Mouse (Mus musculus) E14TG2a.4 (cell line): Measurements from ENCODE around the gene Ugt1a1.
"Not testable (repeated sequence)": the region's sequence is repeated elsewhere in the genome, so short reads cannot be mapped to it uniquely, and the experiment has no call there.

Source experiments
- H3K27me3 ChIP-seq: 2 replicates; pipeline ENCODE4 v1.6.1; 2014; ENCODE audit warnings: low read length, control low read depth; ENCODE audit not compliant: insufficient read depth
- H3K36me3 ChIP-seq: 2 replicates; pipeline ENCODE4 v1.6.1; 2014; ENCODE audit warnings: low read length, control low read depth; ENCODE audit not compliant: insufficient read depth
- H3K4me1 ChIP-seq: replicated peaks from 2 replicates; pipeline ENCODE4 v1.6.1; 2014; ENCODE audit warnings: low read depth, low read length, control low read depth
- H3K4me3 ChIP-seq: replicated peaks from 2 replicates; pipeline ENCODE4 v1.5.1; 2014; ENCODE audit warnings: mild to moderate bottlenecking, low read length
- H3K9me3 ChIP-seq: 2 replicates; pipeline ENCODE4 v1.6.1; 2014; ENCODE audit warnings: low read length, control low read depth
- CTCF ChIP-seq: conservative IDR thresholded peaks from 2 replicates; pipeline ENCODE4 v1.5.1; 2014; ENCODE audit warnings: low read length
- NANOG ChIP-seq: IDR thresholded peaks from 2 replicates; pipeline ENCODE4 v1.6.1; 2014; ENCODE audit warnings: borderline replicate concordance, low read length, mixed read lengths
- POU5F1 ChIP-seq: IDR thresholded peaks from 2 replicates; pipeline ENCODE4 v1.6.1; 2014; ENCODE audit warnings: low read length, borderline replicate concordance

The Ugt1a1 gene

DNA sequence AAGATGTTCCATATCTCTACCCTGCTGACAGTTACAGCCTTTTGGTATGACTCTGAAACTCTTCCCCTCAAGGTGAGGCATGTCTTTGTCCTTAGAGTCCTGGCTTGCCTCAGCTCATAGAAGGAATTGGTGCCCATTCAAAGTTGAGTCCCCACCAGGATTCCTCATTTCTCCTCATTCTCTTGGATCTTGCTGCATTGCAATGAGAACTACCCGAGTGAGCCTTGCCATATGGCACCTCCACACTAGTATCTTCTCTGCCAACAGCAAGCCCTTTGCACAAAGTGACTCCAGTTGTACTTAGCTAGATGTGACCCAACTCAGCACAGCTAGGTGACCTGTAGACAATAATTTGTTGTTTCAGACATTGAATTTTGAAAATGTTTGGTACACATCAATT lies 11.8 kb downstream of the Ugt1a1 start:
- Histone ChIP-seq H3K36me3 (no peaks in the 10 kb centered on the region), H3K27me3 (no peaks in the 10 kb centered on the region), H3K4me3 (no peak overlapping the region), H3K9me3 (no peaks in the 10 kb centered on the region), H3K4me1 (no peaks in the 10 kb centered on the region)
- no peak for TF ChIP-seq POU5F1
- TF ChIP-seq NANOG = no peak
- no peak for TF ChIP-seq CTCF

DNA sequence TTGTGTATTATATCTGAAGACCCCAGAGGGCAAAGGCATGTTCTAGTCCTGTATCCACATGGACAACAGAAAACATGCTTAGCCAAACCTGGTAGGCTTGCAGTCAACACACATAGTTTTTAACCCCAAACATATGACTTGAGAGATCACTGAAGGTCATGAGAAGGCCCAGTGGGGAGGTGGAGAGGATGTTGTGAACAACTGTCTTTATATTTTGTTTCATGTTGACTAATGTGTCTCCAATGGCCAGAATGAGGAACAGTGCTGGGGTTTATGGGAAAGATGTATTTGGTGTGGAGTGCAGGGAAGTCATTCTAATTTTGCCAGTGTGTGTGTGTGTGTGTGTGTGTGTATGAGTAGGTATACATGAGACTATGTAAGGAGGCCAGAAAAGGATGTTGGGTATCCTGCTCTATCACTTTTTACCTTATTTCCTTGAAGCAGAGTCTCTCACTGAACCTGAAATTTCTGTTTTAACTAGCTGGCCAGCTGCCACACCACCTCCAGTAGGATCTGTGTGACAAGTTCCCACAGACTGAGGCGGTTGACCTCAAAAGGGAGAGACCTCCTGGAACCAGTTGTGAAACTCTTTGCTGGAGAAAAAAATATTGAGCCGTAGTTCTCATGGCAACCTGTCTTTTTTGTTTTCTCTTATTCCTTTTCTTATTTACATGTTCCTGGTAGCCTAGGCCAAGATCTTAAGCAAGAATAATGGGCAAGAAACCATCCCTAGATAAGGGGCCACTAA lies 12.4 kb downstream of the Ugt1a1 start:
- no peak for TF ChIP-seq CTCF
- no peak for TF ChIP-seq NANOG
- TF ChIP-seq POU5F1 = no peak
- H3K4me1 ChIP-seq = no peaks in the 10 kb centered on the region
- no peaks in the 10 kb centered on the region for H3K9me3 ChIP-seq
- H3K27me3 ChIP-seq = no peaks in the 10 kb centered on the region
- H3K4me3 ChIP-seq = no peak overlapping the region
- no peaks in the 10 kb centered on the region for H3K36me3 ChIP-seq

DNA sequence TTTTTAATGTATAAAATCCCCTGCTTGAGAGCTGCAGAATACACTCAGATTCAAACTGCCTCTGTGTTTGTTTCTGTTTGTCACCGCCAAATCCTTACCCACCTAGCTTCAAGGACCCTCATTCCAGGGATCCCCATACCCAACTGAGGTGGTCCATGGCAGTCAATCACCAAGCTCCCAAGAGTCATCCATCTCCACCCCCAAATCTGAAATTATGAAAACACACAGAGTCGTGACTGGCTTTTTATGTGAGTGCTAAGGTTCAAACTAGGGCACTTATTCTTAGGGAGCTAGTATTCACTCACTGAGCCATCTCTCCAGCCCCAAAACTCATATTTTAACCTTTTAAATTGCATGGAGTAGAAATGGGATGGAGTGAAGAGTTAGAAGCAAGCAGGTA lies 13.5 kb downstream of the Ugt1a1 start:
- H3K4me1 ChIP-seq, H3K36me3 ChIP-seq, H3K4me3 ChIP-seq, H3K9me3 ChIP-seq, H3K27me3 ChIP-seq: not testable (repeated sequence)

DNA sequence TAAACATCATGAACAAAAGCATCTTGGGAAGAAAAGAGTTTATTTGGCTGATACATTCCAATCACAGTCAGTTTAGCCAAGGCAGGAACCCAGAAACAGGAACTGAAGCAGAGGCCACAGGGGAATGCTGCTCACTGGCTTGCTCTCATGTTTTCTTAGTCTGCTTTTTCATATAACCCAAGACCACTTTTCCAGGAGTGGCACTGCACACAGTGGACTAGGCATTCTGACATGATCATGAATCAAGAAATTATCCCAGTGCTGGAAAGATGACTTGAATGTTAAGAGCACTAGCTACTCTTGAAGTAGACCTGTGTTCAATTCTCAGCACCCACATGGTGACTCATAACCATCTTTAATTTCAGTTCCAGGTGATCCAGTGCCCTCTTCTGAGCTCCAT lies 14.0 kb downstream of the Ugt1a1 start:
- TF ChIP-seq CTCF (no peak), NANOG (no peak), POU5F1 (no peak)

GRCm38 (mm10) chr1:88226670-88227379 lies 15.1 kb downstream of the Ugt1a1 start, which contains the start of gene Mroh2a:
Gene Mroh2a, plus strand, starts transcription at chr1:88226986.
- no peak within 1 kb of the TSS for H3K4me3 ChIP-seq
- H3K27me3 ChIP-seq = 0 out of 2 replicates have a peak, but pooled peaks cover 7% of the 10 kb centered on the region
- no peaks in the 10 kb centered on the region for H3K36me3 ChIP-seq
- TF ChIP-seq NANOG = no peak
- no peak for TF ChIP-seq POU5F1
- no peak for TF ChIP-seq CTCF
- no peaks in the 10 kb centered on the region for H3K4me1 ChIP-seq
- H3K9me3 ChIP-seq = peaks cover 8% of the 10 kb centered on the region; the same call in 1 of the 2 replicates

More for the DNA sequence above, 14.0 kb downstream of the Ugt1a1 start:
- Histone ChIP-seq H3K36me3 (no peaks in the 10 kb centered on the region), H3K27me3 (0 out of 2 replicates have a peak, but pooled peaks cover 3% of the 10 kb centered on the region), H3K4me3 (no peak overlapping the region), H3K4me1 (no peaks in the 10 kb centered on the region), H3K9me3 (0 out of 2 replicates have a peak, but pooled peaks cover 6% of the 10 kb centered on the region)

- no peak overlapping the region for H3K4me3 ChIP-seq
- H3K36me3 ChIP-seq = no peaks in the 10 kb centered on the region
- TF ChIP-seq NANOG (no peak), CTCF (no peak), POU5F1 (no peak)
- H3K9me3 ChIP-seq = peaks cover 12% of the 10 kb centered on the region; the same call in 1 of the 2 replicates
- H3K27me3 ChIP-seq = 0 out of 2 replicates have a peak, but pooled peaks cover 10% of the 10 kb centered on the region
- no peaks in the 10 kb centered on the region for H3K4me1 ChIP-seq
Measured at GRCm38 (mm10) chr1:88227482-88227881, 15.7 kb downstream of the Ugt1a1 start.

GRCm38 (mm10) chr1:88228121-88228520 lies 16.4 kb downstream of the Ugt1a1 start:
- no peak overlapping the region for H3K4me3 ChIP-seq
- H3K36me3 ChIP-seq = no peaks in the 10 kb centered on the region

DNA sequence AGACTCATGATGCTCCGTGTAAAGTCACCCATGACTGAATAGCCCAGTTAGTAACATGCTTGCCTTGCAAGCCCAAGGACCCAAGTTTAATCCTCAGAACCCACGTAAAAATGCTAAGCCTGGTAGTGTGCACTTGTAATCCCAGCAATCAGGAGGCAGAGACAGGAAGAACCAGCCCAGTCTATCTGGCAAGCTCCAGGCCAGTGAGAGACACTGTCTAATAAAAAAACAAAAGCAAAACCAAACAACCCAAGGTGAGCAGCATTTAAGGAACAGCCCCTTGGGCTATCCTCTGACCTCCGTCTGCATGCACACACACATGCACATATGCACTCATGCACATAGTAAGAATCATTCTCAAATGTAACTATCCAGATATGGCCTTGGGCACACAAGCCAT lies 17.8 kb downstream of the Ugt1a1 start:
- peaks cover 15% of the 10 kb centered on the region; the same call in 1 of the 2 replicates for H3K27me3 ChIP-seq
- TF ChIP-seq CTCF = no peak
- TF ChIP-seq NANOG = no peak
- TF ChIP-seq POU5F1 = no peak
- no peaks in the 10 kb centered on the region for H3K4me1 ChIP-seq
- no peak overlapping the region for H3K4me3 ChIP-seq
- H3K9me3 ChIP-seq = peaks cover 16% of the 10 kb centered on the region; the same call in 1 of the 2 replicates
- H3K36me3 ChIP-seq = no peaks in the 10 kb centered on the region

More at GRCm38 (mm10) chr1:88228121-88228520, 16.4 kb downstream of the Ugt1a1 start:
- H3K4me1 ChIP-seq = no peaks in the 10 kb centered on the region
- H3K27me3 ChIP-seq = peaks cover 12% of the 10 kb centered on the region; the same call in 1 of the 2 replicates
- TF ChIP-seq NANOG (no peak), CTCF (no peak), POU5F1 (no peak)
- H3K9me3 ChIP-seq = peaks cover 16% of the 10 kb centered on the region; the same call in 1 of the 2 replicates
